Mouse (Mus musculus): ENCODE results near the gene Gm17387. TPM values are rescaled to one million over a fixed set of nuclear protein-coding genes. Genes with fewer than 3 reads are reported as not detected.

The Gm17387 gene
- polyA plus RNA-seq, 1 experiment from 2014 or later = not detected

GRCm38 (mm10) chr7:140990622-140991021 is 38.3 kb upstream of the Gm17387 start:
- ATAC-seq (replicated peaks; ENCODE audit: low FRiP score, low read depth) (no peak), DNase-seq (ENCODE audit: low spot score) (no peak)
- Histone ChIP-seq H3K4me3 (replicated peaks; ENCODE audit: low read depth, low read length) (no peak overlapping the region), H3K27me3 (ENCODE audit: insufficient read depth, low read length) (no peaks in the 10 kb centered on the region), H3K9ac (ENCODE audit: low read depth, low read length) (no peak overlapping the region), H3K36me3 (ENCODE audit: insufficient read depth, low read length) (no peaks in the 10 kb centered on the region), H3K4me1 (replicated peaks; ENCODE audit: insufficient read depth, low read length) (no peaks in the 10 kb centered on the region), H3K9me3 (replicated peaks; ENCODE audit: low read length) (no peaks in the 10 kb centered on the region), H3K27ac (no peak overlapping the region), H3K4me2 (ENCODE audit: low read length) (no peak overlapping the region)
- 49% methylated on average over 5 of the region's 5 CpGs for WGBS
- no peak for TF ChIP-seq CTCF (IDR thresholded peaks at IDR 0.05; ENCODE audit: low read depth)

GRCm38 (mm10) chr7:140991117-140991689 is 37.7 kb upstream of the Gm17387 start:
- Histone ChIP-seq H3K9me3 (replicated peaks; ENCODE audit: low read length) (no peaks in the 10 kb centered on the region), H3K4me3 (replicated peaks; ENCODE audit: low read depth, low read length) (no peak overlapping the region), H3K27me3 (ENCODE audit: insufficient read depth, low read length) (no peaks in the 10 kb centered on the region), H3K9ac (ENCODE audit: low read depth, low read length) (no peak overlapping the region), H3K27ac (no peak overlapping the region), H3K4me1 (replicated peaks; ENCODE audit: insufficient read depth, low read length) (no peaks in the 10 kb centered on the region), H3K36me3 (ENCODE audit: insufficient read depth, low read length) (no peaks in the 10 kb centered on the region), H3K4me2 (ENCODE audit: low read length) (no peak overlapping the region)
- 81% methylated on average over 14 of the region's 14 CpGs for WGBS
- TF ChIP-seq CTCF (IDR thresholded peaks at IDR 0.05; ENCODE audit: low read depth) = no peak
- DNase-seq (ENCODE audit: low spot score) = no peak
- ATAC-seq (replicated peaks; ENCODE audit: low FRiP score, low read depth) = no peak

- 53% methylated on average over 1 of the region's 1 CpGs for WGBS
- Histone ChIP-seq H3K9ac (ENCODE audit: low read depth, low read length) (no peak overlapping the region), H3K27ac (no peak overlapping the region), H3K4me2 (ENCODE audit: low read length) (no peak overlapping the region), H3K9me3 (replicated peaks; ENCODE audit: low read length) (no peaks in the 10 kb centered on the region), H3K4me3 (replicated peaks; ENCODE audit: low read depth, low read length) (no peak overlapping the region), H3K27me3 (ENCODE audit: insufficient read depth, low read length) (no peaks in the 10 kb centered on the region), H3K4me1 (replicated peaks; ENCODE audit: insufficient read depth, low read length) (no peaks in the 10 kb centered on the region), H3K36me3 (ENCODE audit: insufficient read depth, low read length) (no peaks in the 10 kb centered on the region)
- TF ChIP-seq CTCF (IDR thresholded peaks at IDR 0.05; ENCODE audit: low read depth) = no peak
- DNase-seq (ENCODE audit: low spot score) = no peak
- no peak for ATAC-seq (replicated peaks; ENCODE audit: low FRiP score, low read depth)
Measured at GRCm38 (mm10) chr7:140997817-140998216, 31.1 kb upstream of the Gm17387 start.

GRCm38 (mm10) chr7:140998853-140999700 is 29.9 kb upstream of the Gm17387 start:
- no peaks in the 10 kb centered on the region for H3K27me3 ChIP-seq (ENCODE audit: insufficient read depth, low read length)
- DNase-seq (ENCODE audit: low spot score) = no peak
- H3K4me2 ChIP-seq (ENCODE audit: low read length) = no peak overlapping the region
- H3K4me1 ChIP-seq (replicated peaks; ENCODE audit: insufficient read depth, low read length) = no peaks in the 10 kb centered on the region
- 80% methylated on average over 11 of the region's 11 CpGs for WGBS
- H3K36me3 ChIP-seq (ENCODE audit: insufficient read depth, low read length) = no peaks in the 10 kb centered on the region
- no peaks in the 10 kb centered on the region for H3K9me3 ChIP-seq (replicated peaks; ENCODE audit: low read length)
- no peak for ATAC-seq (replicated peaks; ENCODE audit: low FRiP score, low read depth)
- TF ChIP-seq CTCF (IDR thresholded peaks at IDR 0.05; ENCODE audit: low read depth) = no peak
- no peak overlapping the region for H3K4me3 ChIP-seq (replicated peaks; ENCODE audit: low read depth, low read length)
- H3K9ac ChIP-seq (ENCODE audit: low read depth, low read length) = no peak overlapping the region
- H3K27ac ChIP-seq = no peak overlapping the region

GRCm38 (mm10) chr7:141000881-141001708 is 27.8 kb upstream of the Gm17387 start:
- WGBS = 79% methylated on average over 15 of the region's 15 CpGs
- no peak for TF ChIP-seq CTCF (IDR thresholded peaks at IDR 0.05; ENCODE audit: low read depth)
- DNase-seq (ENCODE audit: low spot score) = no peak

More at GRCm38 (mm10) chr7:141000881-141001708, 27.8 kb upstream of the Gm17387 start:
- Histone ChIP-seq H3K4me3 (replicated peaks; ENCODE audit: low read depth, low read length) (no peak overlapping the region), H3K27ac (no peak overlapping the region), H3K4me2 (ENCODE audit: low read length) (no peak overlapping the region), H3K9me3 (replicated peaks; ENCODE audit: low read length) (no peaks in the 10 kb centered on the region), H3K27me3 (ENCODE audit: insufficient read depth, low read length) (no peaks in the 10 kb centered on the region), H3K36me3 (ENCODE audit: insufficient read depth, low read length) (no peaks in the 10 kb centered on the region), H3K4me1 (replicated peaks; ENCODE audit: insufficient read depth, low read length) (no peaks in the 10 kb centered on the region), H3K9ac (ENCODE audit: low read depth, low read length) (no peak overlapping the region)
- ATAC-seq (replicated peaks; ENCODE audit: low FRiP score, low read depth) = no peak

Data from kidney, postnatal 0 days (tissue).